In genomic region chr2:105688011-105688410, GRCm38 (mm10) we compare ENCODE assay signal across 10 mouse cellular contexts. TPM values are rescaled to one million over a fixed set of nuclear protein-coding genes. Genes with fewer than 3 reads are reported as not detected.
DNase-seq lines count a peak whose midpoint lies in the region; ATAC-seq and TF ChIP-seq lines count a peak whose summit lies in the region.
"Had no signal": no experiment of that assay in that cellular context is flagged by ENCODE, and none has a peak within 500 bp of the region (broad histone marks: within the 10 kb centered on the region; RNA-seq: fewer than 3 reads in every experiment).

No protein-coding gene starts in this region.

- H3K9ac ChIP-seq in lung, postnatal 0 days (replicated peaks; ENCODE audit: low read depth): no peak overlapping the region
- no peak overlapping the region for H3K9ac ChIP-seq in limb, embryonic 15.5 days
- H3K9ac ChIP-seq in stomach, embryonic 15.5 days: no peak overlapping the region

- H3K9me3 ChIP-seq in lung, postnatal 0 days (ENCODE audit: low read length): no peaks in the 10 kb centered on the region
- H3K9me3 ChIP-seq in limb, embryonic 15.5 days: no peaks in the 10 kb centered on the region
- H3K9me3 ChIP-seq in stomach, embryonic 15.5 days: no peaks in the 10 kb centered on the region

- DNase-seq in cerebellum, adult 2 months: peak; percentile 62 to 79
- no peak for DNase-seq in cerebellum, adult 9-10 months
- no peak for DNase-seq in lung, postnatal 0 days (ENCODE audit: low spot score)
- DNase-seq in lung, adult 2 months: no peak
- DNase-seq in kidney, adult 18-20 months: no peak
- DNase-seq in left cerebral cortex, postnatal 25 days (ENCODE audit: low spot score in 2 of 2): no peak
- DNase-seq: adrenal gland, postnatal 25 days had no signal

- peaks cover 14% of the 10 kb centered on the region for H3K4me1 ChIP-seq in cerebellum, adult 2 months (ENCODE audit: control insufficient read depth, insufficient read depth, low read length)
- 0 out of 2 replicates have a peak, but pooled peaks cover 7% of the 10 kb centered on the region for H3K4me1 ChIP-seq in lung, postnatal 0 days (ENCODE audit: insufficient read depth, low read depth, low read length)
- no peaks in the 10 kb centered on the region for H3K4me1 ChIP-seq in lung, adult 2 months (ENCODE audit: control insufficient read depth, insufficient read depth, low read length)
- H3K4me1 ChIP-seq in limb, embryonic 15.5 days: peaks cover 20% of the 10 kb centered on the region
- H3K4me1 ChIP-seq in stomach, embryonic 15.5 days: peaks cover 12% of the 10 kb centered on the region; the same call in 1 of the 2 replicates

- no peak for TF ChIP-seq POLR2A in cerebellum, adult 2 months (IDR thresholded peaks at IDR 0.05; ENCODE audit: borderline replicate concordance, insufficient read depth, low read length)
- no peak for TF ChIP-seq POLR2A in lung, adult 2 months (IDR thresholded peaks at IDR 0.05; ENCODE audit: borderline replicate concordance, extremely low read depth, low read depth, low read length)

- H3K27ac ChIP-seq in cerebellum, adult 2 months (ENCODE audit: insufficient read depth, low read length): peak overlapping the region; percentile 99
- H3K27ac ChIP-seq in lung, postnatal 0 days (ENCODE audit: low read length): no peak overlapping the region
- no peak overlapping the region for H3K27ac ChIP-seq in limb, embryonic 15.5 days
- H3K27ac ChIP-seq in stomach, embryonic 15.5 days: no peak overlapping the region

- 3% methylated on average over 17 of the region's 17 CpGs for whole genome bisulfite sequencing in cerebellum, adult 2 months
- WGBS in lung, postnatal 0 days: 1% methylated on average over 17 of the region's 17 CpGs
- WGBS in lung, adult 2 months: 4% methylated on average over 17 of the region's 17 CpGs
- WGBS in limb, embryonic 15.5 days: 1% methylated on average over 17 of the region's 17 CpGs
- 1% methylated on average over 17 of the region's 17 CpGs for WGBS in stomach, embryonic 15.5 days

- H3K27me3 ChIP-seq in cerebellum, adult 2 months (ENCODE audit: control insufficient read depth, insufficient read depth, low read length): no peaks in the 10 kb centered on the region
- H3K27me3 ChIP-seq in lung, postnatal 0 days (replicated peaks; ENCODE audit: insufficient read depth, low read length): peaks cover 86% of the 10 kb centered on the region
- H3K27me3 ChIP-seq in limb, embryonic 15.5 days: peaks cover 93% of the 10 kb centered on the region
- H3K27me3 ChIP-seq in stomach, embryonic 15.5 days (replicated peaks): peaks cover 83% of the 10 kb centered on the region

- intact Hi-C loops in left cerebral cortex, postnatal 25 days (cut with DNase I): loop anchor here (5.0 kb wide), 1 partner anchor 214 kb away; the partner anchor contains the start of genes Elp4 and Immp1l

- ATAC-seq in lung, postnatal 0 days: no peak
- ATAC-seq in limb, embryonic 15.5 days (ENCODE audit: insufficient number of reproducible peaks, low FRiP score, low TSS enrichment, low read depth): no peak
- ATAC-seq in stomach, embryonic 15.5 days (ENCODE audit: insufficient read depth, low FRiP score, low read depth): no peak

- no peak for TF ChIP-seq EP300 in lung, postnatal 0 days (IDR thresholded peaks at IDR 0.05)

- H3K36me3 ChIP-seq in lung, postnatal 0 days (ENCODE audit: insufficient read depth, low read length): no peaks in the 10 kb centered on the region
- H3K36me3 ChIP-seq in limb, embryonic 15.5 days: no peaks in the 10 kb centered on the region
- H3K36me3 ChIP-seq in stomach, embryonic 15.5 days: no peaks in the 10 kb centered on the region

- no peak for TF ChIP-seq CTCF in cerebellum, adult 2 months (IDR thresholded peaks at IDR 0.05; ENCODE audit: borderline replicate concordance, insufficient read depth, low read depth, low read length)
- no peak for TF ChIP-seq CTCF in lung, postnatal 0 days (IDR thresholded peaks at IDR 0.05)
- no peak for TF ChIP-seq CTCF in lung, adult 2 months (IDR thresholded peaks at IDR 0.05; ENCODE audit: insufficient read depth, low read length)

- H3K4me2 ChIP-seq in lung, postnatal 0 days (replicated peaks; ENCODE audit: low read depth, low read length): peak overlapping the region; percentile 34
- H3K4me2 ChIP-seq in limb, embryonic 15.5 days: peak overlapping the region; percentile 36
- H3K4me2 ChIP-seq in stomach, embryonic 15.5 days: peak overlapping the region; percentile 37; the same call in 1 of the 2 replicates

- peak overlapping the region; percentile 45 for H3K4me3 ChIP-seq in cerebellum, adult 2 months (replicated peaks; ENCODE audit: insufficient read depth, low read depth, low read length)
- peak overlapping the region; percentile 17; the same call in 1 of the 2 replicates for H3K4me3 ChIP-seq in lung, postnatal 0 days (ENCODE audit: low read depth, low read length)
- H3K4me3 ChIP-seq in lung, adult 2 months (replicated peaks; ENCODE audit: extremely low read depth, low read depth, low read length): no peak overlapping the region
- H3K4me3 ChIP-seq in limb, embryonic 15.5 days: peak overlapping the region; percentile 22
- peak overlapping the region; percentile 6; the same call in 1 of the 2 replicates for H3K4me3 ChIP-seq in stomach, embryonic 15.5 days (replicated peaks)

RNA-seq across cellular contexts. Expression of gene Pax6, which starts 19.3 kb away (rescaled TPM):
- 84.5 and 103 TPM in 2 replicates for polyA plus RNA-seq in cerebellum, adult 2 months (2012; rRNA removed)
- not detected in 2 replicates for polyA plus RNA-seq in lung, postnatal 0 days (2015; fragmentation: Nextera tagmentation; extraction: Ambion mirVana)
- polyA plus RNA-seq in lung, adult 2 months (2012; rRNA removed): not detected in 2 replicates
- polyA plus RNA-seq in limb, embryonic 15.5 days (2015; fragmentation: Nextera tagmentation; extraction: Ambion mirVana): 0.26 and 0.36 TPM in 2 replicates
- polyA plus RNA-seq in stomach, embryonic 15.5 days (2015; fragmentation: Nextera tagmentation; extraction: Ambion mirVana): 2.5 and 4.0 TPM in 2 replicates
- total RNA-seq in left cerebral cortex, postnatal 25 days (2021): 1 to 10 TPM; 8.4 to 8.5 TPM
- total RNA-seq: adrenal gland, postnatal 25 days; hematopoietic stem cell, adult 5-6 weeks had no signal

Comparison
In these comparisons a context has a peak if more than half of its experiments do, and no peak if none do; other contexts are left out.
1. DNase-seq: peak in cerebellum, adult 2 months (2 of 2); none in cerebellum, adult 9-10 months (single experiment), lung, postnatal 0 days (single experiment), lung, adult 2 months (single experiment), kidney, adult 18-20 months (single experiment) and left cerebral cortex, postnatal 25 days (0 of 2).
2. RNA of gene Pax6, which starts 19.3 kb away (polyA plus RNA-seq): 84.5 to 103 TPM in cerebellum, adult 2 months; 2.5 to 4.0 TPM in stomach, embryonic 15.5 days, 0.26 to 0.36 TPM in limb, embryonic 15.5 days, not detected in lung, postnatal 0 days and not detected in lung, adult 2 months; every median in the first group is over 10 times any median in the second.
3. Peak in every context shown above with its lines, with median percentiles within 50 percentile points of each other: H3K4me2 ChIP-seq.